Mouse (Mus musculus): ENCODE data around the gene Rer1. TPM values are rescaled to one million over a fixed set of nuclear protein-coding genes. Genes with fewer than 3 reads are reported as not detected.
A peak's percentile ranks its signal among the peaks of the same experiment; 100 is the strongest.

Rer1 gene
- polyA plus RNA-seq, 1 experiment from 2014 or later = 148 TPM

DNA sequence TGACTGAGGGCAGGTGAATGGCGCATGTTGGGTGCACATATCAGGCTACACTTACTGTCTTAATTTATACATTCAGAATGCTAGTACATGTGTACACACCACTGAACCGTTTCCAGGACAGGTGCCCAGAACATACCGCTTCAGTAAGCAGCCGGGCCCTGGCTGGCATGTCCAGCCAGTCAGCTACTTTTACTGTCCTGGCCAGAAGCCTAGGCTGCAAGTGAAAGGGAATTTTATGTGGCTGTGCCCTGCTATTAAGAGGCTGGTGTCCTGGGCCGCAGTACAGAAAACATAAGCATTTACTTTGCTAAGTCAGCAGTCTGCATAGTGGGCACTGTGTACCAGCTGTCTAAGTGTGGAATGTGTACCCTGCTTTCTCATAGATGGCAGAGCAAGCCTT, 15.3 kb downstream of the Rer1 start:
- WGBS (ENCODE audit: insufficient replicate concordance) = 94% methylated on average over 5 of the region's 5 CpGs
- Histone ChIP-seq H3K4me1 (ENCODE audit: control insufficient read depth, insufficient read depth, low read length) (peaks cover 16% of the 10 kb centered on the region), H3K9me3 (replicated peaks; ENCODE audit: control insufficient read depth, low read length) (no peaks in the 10 kb centered on the region), H3K4me2 (no peak overlapping the region), H3K27ac (ENCODE audit: low read depth, low read length) (no peak overlapping the region), H3K36me3 (ENCODE audit: control insufficient read depth, insufficient read depth, low read length) (peaks cover 56% of the 10 kb centered on the region), H3K27me3 (ENCODE audit: control insufficient read depth, insufficient read depth, low read length) (no peaks in the 10 kb centered on the region), H3K4me3 (ENCODE audit: low read depth, low read length) (no peak overlapping the region), H3K9ac (ENCODE audit: low read depth, low read length) (no peak overlapping the region)
- no peak for ATAC-seq (replicated peaks; ENCODE audit: insufficient number of reproducible peaks, low FRiP score, low TSS enrichment)

- Histone ChIP-seq H3K4me2 (no peak overlapping the region), H3K9ac (ENCODE audit: low read depth, low read length) (no peak overlapping the region), H3K4me3 (ENCODE audit: low read depth, low read length) (no peak overlapping the region), H3K27ac (ENCODE audit: low read depth, low read length) (no peak overlapping the region), H3K4me1 (ENCODE audit: control insufficient read depth, insufficient read depth, low read length) (peaks cover 16% of the 10 kb centered on the region), H3K36me3 (ENCODE audit: control insufficient read depth, insufficient read depth, low read length) (peaks cover 49% of the 10 kb centered on the region), H3K27me3 (ENCODE audit: control insufficient read depth, insufficient read depth, low read length) (no peaks in the 10 kb centered on the region), H3K9me3 (replicated peaks; ENCODE audit: control insufficient read depth, low read length) (no peaks in the 10 kb centered on the region)
- WGBS (ENCODE audit: insufficient replicate concordance) = 93% methylated on average over 13 of the region's 13 CpGs
- ATAC-seq (replicated peaks; ENCODE audit: insufficient number of reproducible peaks, low FRiP score, low TSS enrichment) = no peak
Measured at GRCm38 (mm10) chr4:155070199-155070598, 16.0 kb downstream of the Rer1 start.

- Histone ChIP-seq H3K27ac (ENCODE audit: low read depth, low read length) (no peak overlapping the region), H3K4me2 (no peak overlapping the region), H3K9me3 (replicated peaks; ENCODE audit: control insufficient read depth, low read length) (no peaks in the 10 kb centered on the region), H3K4me1 (ENCODE audit: control insufficient read depth, insufficient read depth, low read length) (peaks cover 16% of the 10 kb centered on the region), H3K4me3 (ENCODE audit: low read depth, low read length) (no peak overlapping the region), H3K36me3 (ENCODE audit: control insufficient read depth, insufficient read depth, low read length) (peaks cover 44% of the 10 kb centered on the region), H3K9ac (ENCODE audit: low read depth, low read length) (no peak overlapping the region), H3K27me3 (ENCODE audit: control insufficient read depth, insufficient read depth, low read length) (no peaks in the 10 kb centered on the region)
- no peak for ATAC-seq (replicated peaks; ENCODE audit: insufficient number of reproducible peaks, low FRiP score, low TSS enrichment)
- WGBS (ENCODE audit: insufficient replicate concordance) = 85% methylated on average over 6 of the region's 6 CpGs
Measured at GRCm38 (mm10) chr4:155069191-155069590, 17.0 kb downstream of the Rer1 start.

GRCm38 (mm10) chr4:155068357-155068972, 17.7 kb downstream of the Rer1 start:
- Histone ChIP-seq H3K9ac (ENCODE audit: low read depth, low read length) (0 out of 2 replicates have a peak overlapping the region, but pooled peaks have one; percentile 81), H3K4me1 (ENCODE audit: control insufficient read depth, insufficient read depth, low read length) (peaks cover 16% of the 10 kb centered on the region), H3K9me3 (replicated peaks; ENCODE audit: control insufficient read depth, low read length) (no peaks in the 10 kb centered on the region), H3K36me3 (ENCODE audit: control insufficient read depth, insufficient read depth, low read length) (peaks cover 38% of the 10 kb centered on the region), H3K4me2 (peak overlapping the region; percentile 89; the same call in 1 of the 2 replicates), H3K4me3 (ENCODE audit: low read depth, low read length) (no peak overlapping the region), H3K27ac (ENCODE audit: low read depth, low read length) (no peak overlapping the region), H3K27me3 (ENCODE audit: control insufficient read depth, insufficient read depth, low read length) (no peaks in the 10 kb centered on the region)
- no peak for ATAC-seq (replicated peaks; ENCODE audit: insufficient number of reproducible peaks, low FRiP score, low TSS enrichment)
- 91% methylated on average over 20 of the region's 20 CpGs for whole genome bisulfite sequencing (ENCODE audit: insufficient replicate concordance)

GRCm38 (mm10) chr4:155066834-155067522, 19.2 kb downstream of the Rer1 start, which contains the start of gene Pex10:
Gene Pex10, plus strand, starts transcription at chr4:155067016.
- H3K27me3 ChIP-seq (ENCODE audit: control insufficient read depth, insufficient read depth, low read length) = no peaks in the 10 kb centered on the region
- ATAC-seq (replicated peaks; ENCODE audit: insufficient number of reproducible peaks, low FRiP score, low TSS enrichment) = peak; percentile 91
- peaks cover 28% of the 10 kb centered on the region for H3K36me3 ChIP-seq (ENCODE audit: control insufficient read depth, insufficient read depth, low read length)
- peak within 1 kb of the TSS; percentile 89 for H3K4me2 ChIP-seq
- peaks cover 16% of the 10 kb centered on the region for H3K4me1 ChIP-seq (ENCODE audit: control insufficient read depth, insufficient read depth, low read length)
- peak within 1 kb of the TSS; percentile 55 for H3K4me3 ChIP-seq (ENCODE audit: low read depth, low read length)
- H3K9ac ChIP-seq (ENCODE audit: low read depth, low read length) = peak within 1 kb of the TSS; percentile 81
- no peaks in the 10 kb centered on the region for H3K9me3 ChIP-seq (replicated peaks; ENCODE audit: control insufficient read depth, low read length)
- peak within 1 kb of the TSS; percentile 35 for H3K27ac ChIP-seq (ENCODE audit: low read depth, low read length)
- under 1% methylated on average over 48 of the region's 48 CpGs for WGBS (ENCODE audit: insufficient replicate concordance)

DNA sequence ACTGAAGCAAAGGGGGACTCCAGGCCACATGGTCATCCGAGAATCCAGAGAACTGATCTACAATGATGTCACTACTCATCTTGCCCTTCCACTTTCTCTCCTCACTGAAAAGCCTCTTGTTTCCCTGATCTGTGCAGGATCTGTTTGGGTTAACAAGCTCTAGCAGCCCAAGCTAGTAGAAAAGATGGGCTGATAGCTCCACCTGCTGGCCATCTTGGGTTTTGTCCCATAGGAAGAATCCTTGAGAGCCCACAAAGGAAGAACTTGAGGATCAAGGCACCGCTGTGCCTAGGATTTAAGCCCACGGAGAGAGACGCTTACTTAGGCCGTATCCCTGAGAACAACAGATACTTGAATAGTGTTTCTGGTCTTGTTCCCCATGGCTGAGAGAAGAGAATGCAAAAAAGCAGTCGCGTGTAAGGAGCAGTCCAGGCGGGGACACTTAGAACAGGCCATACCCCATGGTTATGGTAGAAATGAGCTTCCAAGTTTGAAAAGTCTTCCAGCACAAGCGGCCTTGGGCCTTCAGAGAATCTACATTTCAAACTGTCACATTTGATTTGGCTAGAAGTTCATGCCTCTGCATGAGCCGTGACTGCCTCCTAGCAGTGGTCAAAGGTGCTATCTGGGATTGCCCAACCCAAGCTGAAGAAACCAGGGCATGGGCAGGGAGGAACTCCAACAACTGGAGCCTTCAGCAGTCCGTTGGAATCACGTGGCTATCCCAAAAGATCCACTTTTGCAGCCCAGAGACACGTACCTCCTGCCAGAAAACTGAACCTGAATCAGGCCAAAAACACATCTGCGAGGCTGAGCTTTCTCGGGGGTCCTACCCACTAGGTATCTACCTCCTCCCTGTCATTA, 20.0 kb downstream of the Rer1 start:
- Histone ChIP-seq H3K4me2 (peak overlapping the region; percentile 89), H3K9me3 (replicated peaks; ENCODE audit: control insufficient read depth, low read length) (no peaks in the 10 kb centered on the region), H3K27ac (ENCODE audit: low read depth, low read length) (0 out of 2 replicates have a peak overlapping the region, but pooled peaks have one; percentile 35), H3K9ac (ENCODE audit: low read depth, low read length) (no peak overlapping the region), H3K36me3 (ENCODE audit: control insufficient read depth, insufficient read depth, low read length) (peaks cover 20% of the 10 kb centered on the region), H3K4me3 (ENCODE audit: low read depth, low read length) (peak overlapping the region; percentile 55), H3K27me3 (ENCODE audit: control insufficient read depth, insufficient read depth, low read length) (0 out of 2 replicates have a peak, but pooled peaks cover 3% of the 10 kb centered on the region), H3K4me1 (ENCODE audit: control insufficient read depth, insufficient read depth, low read length) (peaks cover 16% of the 10 kb centered on the region)
- peak; percentile 14 for ATAC-seq (replicated peaks; ENCODE audit: insufficient number of reproducible peaks, low FRiP score, low TSS enrichment)
- 4% methylated on average over 15 of the region's 15 CpGs for WGBS (ENCODE audit: insufficient replicate concordance)

DNA sequence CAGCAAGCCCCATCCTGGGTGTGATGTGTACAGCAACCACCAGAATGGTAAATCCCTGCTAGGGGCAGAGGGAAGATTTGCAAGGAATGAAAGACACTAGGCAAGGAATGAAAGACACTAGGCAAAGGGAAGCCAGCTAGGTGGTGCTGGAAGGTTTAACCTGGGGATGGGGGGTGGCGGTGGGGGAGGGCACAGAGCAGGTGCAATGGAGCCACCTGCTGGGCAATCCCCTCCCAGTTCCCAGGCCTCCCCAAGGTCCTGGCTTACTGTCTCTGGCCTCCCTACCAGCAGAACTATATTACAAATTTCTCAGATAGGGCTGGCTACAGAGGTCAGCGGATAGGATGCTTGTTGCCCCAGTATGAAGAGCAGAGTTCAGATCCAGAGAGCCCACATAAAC, 21.7 kb downstream of the Rer1 start:
- no peak overlapping the region for H3K4me3 ChIP-seq (ENCODE audit: low read depth, low read length)
- H3K27me3 ChIP-seq (ENCODE audit: control insufficient read depth, insufficient read depth, low read length) = 0 out of 2 replicates have a peak, but pooled peaks cover 3% of the 10 kb centered on the region
- no peak for ATAC-seq (replicated peaks; ENCODE audit: insufficient number of reproducible peaks, low FRiP score, low TSS enrichment)
- H3K9ac ChIP-seq (ENCODE audit: low read depth, low read length) = no peak overlapping the region
- no peaks in the 10 kb centered on the region for H3K9me3 ChIP-seq (replicated peaks; ENCODE audit: control insufficient read depth, low read length)
- H3K36me3 ChIP-seq (ENCODE audit: control insufficient read depth, insufficient read depth, low read length) = peaks cover 5% of the 10 kb centered on the region
- H3K27ac ChIP-seq (ENCODE audit: low read depth, low read length) = no peak overlapping the region
- 39% methylated on average over 2 of the region's 2 CpGs for WGBS (ENCODE audit: insufficient replicate concordance)
- no peak overlapping the region for H3K4me2 ChIP-seq
- peaks cover 16% of the 10 kb centered on the region for H3K4me1 ChIP-seq (ENCODE audit: control insufficient read depth, insufficient read depth, low read length)

DNA sequence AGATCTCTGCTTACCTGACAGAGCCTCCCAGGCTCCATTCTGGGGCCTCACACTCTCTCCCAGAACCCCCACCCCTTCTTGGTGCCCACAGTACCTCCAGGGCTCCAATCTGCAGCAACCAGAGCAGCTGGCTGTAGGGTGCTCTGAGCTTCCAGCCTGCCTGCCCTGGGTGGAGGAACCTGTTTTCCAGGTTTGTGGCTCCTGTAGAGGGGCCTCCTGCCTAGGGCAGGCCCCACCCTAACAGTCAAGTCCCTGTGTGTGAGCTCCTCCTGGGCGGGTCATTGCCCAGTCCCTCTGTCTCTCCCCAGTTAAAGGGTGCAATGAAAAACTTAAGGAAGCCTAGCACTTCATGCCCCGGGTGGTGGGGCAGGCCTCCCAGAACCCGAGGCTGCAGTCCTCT, 22.3 kb downstream of the Rer1 start:
- Histone ChIP-seq H3K9ac (ENCODE audit: low read depth, low read length) (no peak overlapping the region), H3K27me3 (ENCODE audit: control insufficient read depth, insufficient read depth, low read length) (0 out of 2 replicates have a peak, but pooled peaks cover 3% of the 10 kb centered on the region), H3K36me3 (ENCODE audit: control insufficient read depth, insufficient read depth, low read length) (peaks cover 2% of the 10 kb centered on the region; the same call in 1 of the 2 replicates), H3K4me1 (ENCODE audit: control insufficient read depth, insufficient read depth, low read length) (peaks cover 16% of the 10 kb centered on the region), H3K4me3 (ENCODE audit: low read depth, low read length) (no peak overlapping the region), H3K27ac (ENCODE audit: low read depth, low read length) (no peak overlapping the region), H3K9me3 (replicated peaks; ENCODE audit: control insufficient read depth, low read length) (no peaks in the 10 kb centered on the region), H3K4me2 (no peak overlapping the region)
- ATAC-seq (replicated peaks; ENCODE audit: insufficient number of reproducible peaks, low FRiP score, low TSS enrichment) = no peak
- 36% methylated on average over 3 of the region's 3 CpGs for WGBS (ENCODE audit: insufficient replicate concordance)

Data from heart, embryonic 11.5 days (tissue).